Mouse (Mus musculus) megakaryocyte-erythroid progenitor cell, adult 5-6 weeks (primary cell): ENCODE results near the gene Adam29. TPM values are rescaled to one million over a fixed set of nuclear protein-coding genes. Genes with fewer than 3 reads are reported as not detected.

Source experiments
- ATAC-seq: replicated peaks from 2 replicates; pipeline ENCODE4 v1.8.0; 2016; ENCODE audit warnings: mild to moderate bottlenecking, inconsistent platforms; ENCODE audit not compliant: severe bottlenecking, poor library complexity, low FRiP score, low TSS enrichment
- total RNA-seq, 2 experiments: library from RNA; stranded (forward) in 1 of 2; stranded (reverse) in 1 of 2; fragments of 200-1000, 215-1000 nt in 1 of 2; fragments of >200 nt in 1 of 2; fragmentation: Nextera tagmentation in 1 of 2; gene quantifications; 2 replicates each; pipeline ENCODE4 v1.2.3; 2014 to 2017

Gene Adam29
- total RNA-seq (2014; fragmentation: Nextera tagmentation) (not detected in 2 replicates), total RNA-seq (2017) (not detected in 2 replicates)

DNA sequence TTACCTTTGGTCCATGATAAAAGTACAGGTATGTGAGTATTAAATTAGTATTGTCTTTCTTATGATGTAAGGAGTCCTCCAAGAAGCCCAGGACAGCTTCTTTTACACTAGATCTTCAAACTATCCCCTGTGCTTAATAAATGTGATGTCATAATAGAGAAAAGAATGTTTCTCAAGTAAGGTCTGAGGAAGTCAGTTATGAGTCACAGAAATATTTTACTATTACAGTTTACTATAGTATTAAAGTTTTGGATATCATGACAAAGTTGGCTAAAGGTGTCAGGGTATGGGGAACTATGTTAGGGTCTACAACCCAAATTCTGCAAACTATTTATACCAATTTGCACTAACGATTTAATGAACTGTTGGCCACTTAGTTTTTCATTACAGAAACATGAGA is at the start of gene Adam29:
Gene Adam29, minus strand, starts transcription at position 101 of the 400 bp plus-strand sequence.
- no peak for ATAC-seq

DNA sequence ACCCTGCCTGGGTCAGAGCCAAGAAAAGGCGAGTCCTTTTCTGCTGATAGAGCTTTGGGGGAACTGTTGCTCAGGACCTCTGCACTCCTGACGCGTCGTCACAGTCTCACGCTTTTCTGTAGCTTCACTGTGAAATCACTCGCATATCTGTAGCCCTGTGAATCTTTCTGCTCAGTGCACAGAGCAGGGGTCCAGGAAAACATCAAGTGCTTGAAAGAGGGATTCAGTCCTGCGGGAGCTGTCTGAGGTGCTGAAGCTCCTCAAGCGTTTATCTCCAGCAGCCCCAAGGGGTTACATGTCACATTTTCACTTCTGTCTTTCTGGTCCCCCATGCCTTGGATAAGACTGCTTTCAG is 33.8 kb upstream of the Adam29 start:
- no peak for ATAC-seq

DNA sequence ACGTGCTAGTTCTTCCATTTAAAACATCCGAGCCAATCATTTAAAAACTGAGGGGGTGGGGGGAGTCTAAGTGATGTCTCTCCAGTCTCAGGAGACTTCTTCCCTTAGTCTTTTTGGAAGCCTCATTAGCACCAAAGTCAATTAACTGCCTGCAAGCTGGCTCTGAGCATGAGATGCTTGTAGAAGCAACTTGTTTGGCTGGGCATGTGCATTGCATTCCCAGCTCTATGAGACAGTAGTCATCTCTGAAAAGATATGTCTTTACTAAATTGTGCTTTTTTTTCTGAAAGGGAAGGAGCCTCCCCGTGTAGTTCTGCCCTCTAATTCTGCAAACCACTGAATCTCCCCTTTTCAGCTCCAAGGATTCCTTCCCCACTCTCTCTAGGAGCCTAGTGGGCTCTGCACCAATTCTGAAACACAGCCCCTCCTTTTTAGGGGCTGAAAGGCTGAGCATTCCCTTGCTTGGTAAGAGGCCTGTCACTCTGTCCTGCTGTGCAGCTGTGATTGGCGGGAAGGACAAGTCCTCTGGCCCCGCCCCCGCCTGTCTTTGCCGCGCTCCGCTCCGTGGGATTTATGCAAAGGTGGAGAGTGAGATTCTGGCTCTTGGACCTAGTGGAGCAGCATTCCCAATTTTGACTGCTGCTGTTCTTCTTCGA is 33.2 kb upstream of the Adam29 start, which contains the start of gene Glra3:
Gene Glra3, plus strand, starts transcription at position 591 of the 656 bp plus-strand sequence.
- no peak for ATAC-seq

Other genes starting within 250 kb of the Adam29 start
- not detected in 2 replicates for gene Glra3, start 33.5 kb upstream of the Adam29 start, total RNA-seq (2014; fragmentation: Nextera tagmentation)
- not detected in 2 replicates for gene Glra3, start 33.5 kb upstream of the Adam29 start, total RNA-seq (2017)